Mouse (Mus musculus) c-Kit-positive CD71-negative TER-119-negative erythroid progenitor cells, embryonic 14.5 days (primary cell): ENCODE results near the gene Ror1.
A peak's percentile ranks its signal among the peaks of the same experiment; 100 is the strongest.

Experiments
- DNase-seq: peaks from one replicate; pipeline ENCODE4 v3.0.0-alpha.2; 2013; ENCODE audit warnings: low read depth

The Ror1 gene

GRCm38 (mm10) chr4:100253401-100253800 lies 157.8 kb downstream of the Ror1 start:
- no peak for DNase-seq

- DNase-seq, result no peak
Observed at GRCm38 (mm10) chr4:100253831-100254230, 158.2 kb downstream of the Ror1 start.

- no peak for DNase-seq
Observed at GRCm38 (mm10) chr4:100258462-100258861, 162.9 kb downstream of the Ror1 start.

GRCm38 (mm10) chr4:100263917-100264316 lies 168.3 kb downstream of the Ror1 start:
- no peak for DNase-seq

- peak; percentile 16 for DNase-seq
Observed at GRCm38 (mm10) chr4:100271059-100271735, 175.6 kb downstream of the Ror1 start.

GRCm38 (mm10) chr4:100271736-100272127 lies 176.1 kb downstream of the Ror1 start:
- DNase-seq, result no peak

- no peak for DNase-seq
Observed at GRCm38 (mm10) chr4:100273356-100273755, 177.8 kb downstream of the Ror1 start.

- no peak for DNase-seq
Observed at GRCm38 (mm10) chr4:100273807-100274480, 178.4 kb downstream of the Ror1 start.

- DNase-seq, result no peak
Observed at GRCm38 (mm10) chr4:100276482-100276881, 180.9 kb downstream of the Ror1 start.

- no peak for DNase-seq
Observed at GRCm38 (mm10) chr4:100276970-100277369, 181.4 kb downstream of the Ror1 start.

- no peak for DNase-seq
Observed at GRCm38 (mm10) chr4:100283171-100283880, 187.7 kb downstream of the Ror1 start.

GRCm38 (mm10) chr4:100284528-100284927 lies 188.9 kb downstream of the Ror1 start:
- no peak for DNase-seq

- DNase-seq, result no peak
Observed at GRCm38 (mm10) chr4:100286111-100286541, 190.5 kb downstream of the Ror1 start.

GRCm38 (mm10) chr4:100286800-100287199 lies 191.2 kb downstream of the Ror1 start:
- DNase-seq, result no peak

GRCm38 (mm10) chr4:100287829-100288228 lies 192.2 kb downstream of the Ror1 start:
- DNase-seq, result no peak

GRCm38 (mm10) chr4:100291015-100291651 lies 195.5 kb downstream of the Ror1 start:
- no peak for DNase-seq

- no peak for DNase-seq
Observed at GRCm38 (mm10) chr4:100297678-100298077, 202.1 kb downstream of the Ror1 start.

- no peak for DNase-seq
Observed at GRCm38 (mm10) chr4:100298566-100298965, 203.0 kb downstream of the Ror1 start.

GRCm38 (mm10) chr4:100300171-100300570 lies 204.6 kb downstream of the Ror1 start:
- DNase-seq, result no peak

- no peak for DNase-seq
Observed at GRCm38 (mm10) chr4:100301423-100301822, 205.8 kb downstream of the Ror1 start.

GRCm38 (mm10) chr4:100307365-100307764 lies 211.8 kb downstream of the Ror1 start:
- DNase-seq, result no peak

- no peak for DNase-seq
Observed at GRCm38 (mm10) chr4:100311775-100312537, 216.4 kb downstream of the Ror1 start.
